Mouse (Mus musculus) hindbrain, embryonic 14.5 days (tissue): ENCODE measurements at regions not wholly inside any gene's neighbourhood (a gene's known extent, or its start where the extent isn't known, plus 50 kb on each side); places are given as distances from the start of the nearest gene placed in this dataset.

Experiments used
- ATAC-seq: fragments of 200-750 bp; cut with Nextera tagmentation; 2 replicates; pipeline ENCODE4 v1.8.0; 2017; ENCODE audit warnings: moderate number of reproducible peaks, mild to moderate bottlenecking, moderate TSS enrichment, moderate library complexity; ENCODE audit not compliant: low FRiP score
- DNase-seq: peaks from one replicate; pipeline ENCODE4 v3.0.0-alpha.2; 2015; ENCODE audit warnings: low spot score
- H3K27ac ChIP-seq: fragments of 300-500 bp; sonication (generic); 2 replicates; pipeline ENCODE4 v1.5.1; 2014; ENCODE audit warnings: mild to moderate bottlenecking, moderate library complexity
- H3K27me3 ChIP-seq: fragments of 300-500 bp; sonication (generic); 2 replicates; pipeline ENCODE4 v1.6.1; 2014; ENCODE audit warnings: mild to moderate bottlenecking, low read length, mixed read lengths; ENCODE audit not compliant: control insufficient read depth, insufficient read depth
- H3K36me3 ChIP-seq: fragments of 300-500 bp; sonication (generic); replicated peaks from 2 replicates; pipeline ENCODE4 v1.6.1; 2014; ENCODE audit not compliant: control insufficient read depth, insufficient read depth
- H3K4me1 ChIP-seq: fragments of 300-500 bp; sonication (generic); replicated peaks from 2 replicates; pipeline ENCODE4 v1.6.1; 2014; ENCODE audit warnings: antibody characterized with exemption, low read length, mixed read lengths; ENCODE audit not compliant: control insufficient read depth, insufficient read depth
- H3K4me2 ChIP-seq: fragments of 300-500 bp; sonication (generic); replicated peaks from 2 replicates; pipeline ENCODE4 v1.6.1; 2014; ENCODE audit warnings: mild to moderate bottlenecking, moderate library complexity
- H3K4me3 ChIP-seq: fragments of 300-500 bp; sonication (generic); replicated peaks from 2 replicates; pipeline ENCODE4 v1.5.1; 2014; ENCODE audit warnings: mild to moderate bottlenecking, low read length
- H3K9ac ChIP-seq: fragments of 300-500 bp; sonication (generic); 2 replicates; pipeline ENCODE4 v1.6.1; 2014
- H3K9me3 ChIP-seq: fragments of 300-500 bp; sonication (generic); 2 replicates; pipeline ENCODE4 v1.6.1; 2016; ENCODE audit warnings: low read length; ENCODE audit not compliant: control insufficient read depth
- WGBS: fragments of 180-500 bp; shearing (Covaris S2); extraction: QIAGEN DNeasy Blood & Tissue Kit; methylation state at CpG from one replicate; pipeline ENCODE4 v1.1.7; 2014; 5-methylcytosine and 5-hydroxymethylcytosine counted together

DNA sequence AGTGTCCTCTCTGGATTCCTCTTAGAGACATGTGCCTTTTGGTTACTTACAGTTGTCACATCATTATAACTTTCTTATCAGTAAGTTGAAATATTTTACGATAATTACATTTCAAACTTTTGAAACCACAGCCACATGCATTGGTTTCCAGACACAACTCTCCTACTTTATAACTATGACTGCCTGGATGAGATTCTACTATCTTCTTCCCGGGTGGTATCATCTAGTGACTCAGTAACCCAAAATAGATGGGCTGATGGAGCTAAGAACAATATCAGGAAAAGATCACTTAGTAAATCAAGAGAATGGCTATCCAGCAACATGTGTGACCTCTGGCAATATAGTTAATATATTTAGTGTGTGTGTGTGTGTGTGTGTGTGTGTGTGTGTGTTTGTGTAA, 151.0 kb upstream of the BC030870 start:
- WGBS = 96% methylated on average over 2 of the region's 2 CpGs
- Histone ChIP-seq H3K36me3 (no peaks in the 10 kb centered on the region), H3K4me3 (no peak overlapping the region), H3K9me3 (0 out of 2 replicates have a peak, but pooled peaks cover 3% of the 10 kb centered on the region), H3K9ac (no peak overlapping the region), H3K27me3 (no peaks in the 10 kb centered on the region), H3K27ac (no peak overlapping the region), H3K4me2 (no peak overlapping the region), H3K4me1 (no peaks in the 10 kb centered on the region)
- DNase-seq (no peak), ATAC-seq (no peak)
